Mouse (Mus musculus) neural tube, embryonic 11.5 days (tissue): ENCODE data around the gene Clcn1. TPM values are rescaled to one million over a fixed set of nuclear protein-coding genes. Genes with fewer than 3 reads are reported as not detected.

Experiments
- ATAC-seq: fragments of 200-750 bp; cut with Nextera tagmentation; 2 replicates; pipeline ENCODE4 v1.8.0; 2017; ENCODE audit warnings: moderate number of reproducible peaks, mild to moderate bottlenecking, moderate TSS enrichment, moderate library complexity; ENCODE audit not compliant: insufficient read depth, low FRiP score, low TSS enrichment
- DNase-seq: peaks from one replicate; pipeline ENCODE4 v3.0.0-alpha.2; 2015; ENCODE audit warnings: low spot score
- H3K27ac ChIP-seq: fragments of 300-500 bp; sonication (generic); 2 replicates; pipeline ENCODE4 v1.5.1; 2014; ENCODE audit warnings: low read depth, mild to moderate bottlenecking, low read length
- H3K27me3 ChIP-seq: fragments of 300-500 bp; sonication (generic); 2 replicates; pipeline ENCODE4 v1.6.1; 2014; ENCODE audit warnings: mild to moderate bottlenecking, low read length, mixed read lengths; ENCODE audit not compliant: control insufficient read depth, insufficient read depth
- H3K36me3 ChIP-seq: fragments of 300-500 bp; sonication (generic); 2 replicates; pipeline ENCODE4 v1.6.1; 2014; ENCODE audit warnings: mild to moderate bottlenecking, low read length, moderate library complexity, mixed read lengths; ENCODE audit not compliant: control insufficient read depth, insufficient read depth
- H3K4me1 ChIP-seq: fragments of 300-500 bp; sonication (generic); 2 replicates; pipeline ENCODE4 v1.6.1; 2014; ENCODE audit warnings: low read length, mixed read lengths; ENCODE audit not compliant: control insufficient read depth, insufficient read depth
- H3K4me2 ChIP-seq: fragments of 300-500 bp; sonication (generic); 2 replicates; pipeline ENCODE4 v1.6.1; 2014; ENCODE audit warnings: low read depth, mild to moderate bottlenecking, moderate library complexity
- H3K4me3 ChIP-seq: fragments of 300-500 bp; sonication (generic); 2 replicates; pipeline ENCODE4 v1.5.1; 2014; ENCODE audit warnings: low read depth, low read length
- H3K9ac ChIP-seq: fragments of 300-500 bp; sonication (generic); 2 replicates; pipeline ENCODE4 v1.6.1; 2014; ENCODE audit warnings: mild to moderate bottlenecking, low read length
- H3K9me3 ChIP-seq: fragments of 300-500 bp; sonication (generic); 2 replicates; pipeline ENCODE4 v1.6.1; 2016; ENCODE audit warnings: low read length; ENCODE audit not compliant: control insufficient read depth
- WGBS: fragments of 180-500 bp; shearing (Covaris S2); extraction: QIAGEN DNeasy Blood & Tissue Kit; methylation state at CpG from one replicate; pipeline ENCODE4 v1.1.7; 2014; 5-methylcytosine and 5-hydroxymethylcytosine counted together
- polyA plus RNA-seq: library from polyadenylated mRNA; unstranded; fragments of >200 nt; fragmentation: Nextera tagmentation; extraction: Ambion mirVana; gene quantifications from 2 replicates; pipeline ENCODE4 v1.2.1, GENCODE M21; 2014

The Clcn1 gene
- polyA plus RNA-seq, 1 experiment from 2014 or later: 1.7 TPM

- H3K9ac ChIP-seq: no peak overlapping the region
- H3K27ac ChIP-seq: no peak overlapping the region
- no peaks in the 10 kb centered on the region for H3K4me1 ChIP-seq
- H3K4me3 ChIP-seq: no peak overlapping the region
- DNase-seq (no peak), ATAC-seq (no peak)
- no peaks in the 10 kb centered on the region for H3K36me3 ChIP-seq
- no peak overlapping the region for H3K4me2 ChIP-seq
- H3K9me3 ChIP-seq: no peaks in the 10 kb centered on the region
- WGBS: 95% methylated on average over 1 of the region's 1 CpGs
- H3K27me3 ChIP-seq: no peaks in the 10 kb centered on the region
Observed at GRCm38 (mm10) chr6:42342171-42342570, 55.7 kb downstream of the Clcn1 start.

GRCm38 (mm10) chr6:42343361-42344120 is 57.1 kb downstream of the Clcn1 start:
- H3K4me2 ChIP-seq: no peak overlapping the region
- ATAC-seq: no peak
- H3K36me3 ChIP-seq: no peaks in the 10 kb centered on the region
- H3K27ac ChIP-seq: no peak overlapping the region
- H3K9me3 ChIP-seq: no peaks in the 10 kb centered on the region
- no peaks in the 10 kb centered on the region for H3K4me1 ChIP-seq
- H3K4me3 ChIP-seq: no peak overlapping the region
- no peaks in the 10 kb centered on the region for H3K27me3 ChIP-seq
- no peak for DNase-seq
- no peak overlapping the region for H3K9ac ChIP-seq
- WGBS: 84% methylated on average over 9 of the region's 9 CpGs

GRCm38 (mm10) chr6:42344255-42344654 is 57.8 kb downstream of the Clcn1 start:
- Histone ChIP-seq H3K4me1 (no peaks in the 10 kb centered on the region), H3K9me3 (no peaks in the 10 kb centered on the region), H3K36me3 (no peaks in the 10 kb centered on the region), H3K9ac (no peak overlapping the region), H3K4me3 (no peak overlapping the region), H3K27ac (no peak overlapping the region), H3K27me3 (no peaks in the 10 kb centered on the region), H3K4me2 (no peak overlapping the region)
- ATAC-seq: no peak
- DNase-seq: no peak
- 88% methylated on average over 1 of the region's 1 CpGs for WGBS

- ATAC-seq (no peak), DNase-seq (no peak)
- Histone ChIP-seq H3K9me3 (no peaks in the 10 kb centered on the region), H3K36me3 (no peaks in the 10 kb centered on the region), H3K27ac (no peak overlapping the region), H3K4me3 (no peak overlapping the region), H3K9ac (no peak overlapping the region), H3K4me1 (peaks cover 9% of the 10 kb centered on the region), H3K27me3 (no peaks in the 10 kb centered on the region), H3K4me2 (peak overlapping the region; percentile 63; the same call in 1 of the 2 replicates)
- 38% methylated on average over 12 of the region's 12 CpGs for WGBS
Observed at GRCm38 (mm10) chr6:42348281-42349005, 62.0 kb downstream of the Clcn1 start.

GRCm38 (mm10) chr6:42349006-42349425 is 62.5 kb downstream of the Clcn1 start:
- under 1% methylated on average over 11 of the region's 11 CpGs for WGBS
- Histone ChIP-seq H3K4me3 (peak overlapping the region; percentile 84), H3K9ac (peak overlapping the region; percentile 88), H3K36me3 (no peaks in the 10 kb centered on the region), H3K4me2 (peak overlapping the region; percentile 63), H3K27ac (peak overlapping the region; percentile 88), H3K27me3 (no peaks in the 10 kb centered on the region), H3K4me1 (peaks cover 9% of the 10 kb centered on the region), H3K9me3 (no peaks in the 10 kb centered on the region)
- DNase-seq (peak; percentile 82), ATAC-seq (peak; percentile 51)

- peak within 1 kb of the TSS; percentile 88 for H3K27ac ChIP-seq
- no peaks in the 10 kb centered on the region for H3K27me3 ChIP-seq
- H3K36me3 ChIP-seq: no peaks in the 10 kb centered on the region
- 0% methylated on average over 21 of the region's 36 CpGs for WGBS
- DNase-seq (peak; percentile 89), ATAC-seq (peak; percentile 93)
- peak within 1 kb of the TSS; percentile 84 for H3K4me3 ChIP-seq
- H3K9me3 ChIP-seq: no peaks in the 10 kb centered on the region
- H3K9ac ChIP-seq: peak within 1 kb of the TSS; percentile 88
- peaks cover 9% of the 10 kb centered on the region for H3K4me1 ChIP-seq
- peak within 1 kb of the TSS; percentile 63 for H3K4me2 ChIP-seq
Observed at GRCm38 (mm10) chr6:42349426-42350020, 63.0 kb downstream of the Clcn1 start, which contains the start of gene Zyx. Gene Zyx (plus strand): TSS chr6:42349630.

- WGBS: under 1% methylated on average over 60 of the region's 72 CpGs
Observed at GRCm38 (mm10) chr6:42350021-42350967, 63.8 kb downstream of the Clcn1 start.

More at GRCm38 (mm10) chr6:42350021-42350967, 63.8 kb downstream of the Clcn1 start:
- Histone ChIP-seq H3K4me1 (peaks cover 9% of the 10 kb centered on the region), H3K9me3 (no peaks in the 10 kb centered on the region), H3K27me3 (no peaks in the 10 kb centered on the region), H3K9ac (peak overlapping the region; percentile 88), H3K27ac (peak overlapping the region; percentile 88), H3K4me2 (peak overlapping the region; percentile 63), H3K36me3 (no peaks in the 10 kb centered on the region), H3K4me3 (peak overlapping the region; percentile 84)
- ATAC-seq (peak; percentile 69), DNase-seq (peak; percentile 79)
